Mouse (Mus musculus) embryonic facial prominence, embryonic 10.5 days (tissue): Measurements from ENCODE around the gene Rab3ip. TPM values are rescaled to one million over a fixed set of nuclear protein-coding genes. Genes with fewer than 3 reads are reported as not detected.

Experiments
- DNase-seq: peaks from one replicate; pipeline ENCODE4 v3.0.0-alpha.2; 2017; ENCODE audit warnings: low spot score
- H3K27ac ChIP-seq: fragments of 300-500 bp; sonication (generic); replicated peaks from 2 replicates; pipeline ENCODE4 v1.5.1; 2016; ENCODE audit warnings: mild to moderate bottlenecking
- H3K27me3 ChIP-seq: fragments of 300-500 bp; sonication (generic); replicated peaks from 2 replicates; pipeline ENCODE4 v1.6.1; 2016; ENCODE audit warnings: low read depth, mild to moderate bottlenecking; ENCODE audit not compliant: poor library complexity, severe bottlenecking
- H3K36me3 ChIP-seq: fragments of 300-500 bp; sonication (generic); replicated peaks from 2 replicates; pipeline ENCODE4 v1.6.1; 2016; ENCODE audit warnings: mild to moderate bottlenecking, moderate library complexity
- H3K4me1 ChIP-seq: fragments of 300-500 bp; sonication (generic); 2 replicates; pipeline ENCODE4 v1.6.1; 2016
- H3K4me3 ChIP-seq: fragments of 300-500 bp; sonication (generic); 2 replicates; pipeline ENCODE4 v1.5.1; 2016; ENCODE audit warnings: mild to moderate bottlenecking, moderate library complexity
- H3K9me3 ChIP-seq: fragments of 300-500 bp; sonication (generic); 2 replicates; pipeline ENCODE4 v1.6.1; 2016; ENCODE audit warnings: mild to moderate bottlenecking
- WGBS: fragments of 180-500 bp; shearing (Covaris S2); methylation state at CpG from one replicate; pipeline ENCODE4 v1.1.7; 2016; 5-methylcytosine and 5-hydroxymethylcytosine counted together
- polyA plus RNA-seq: library from polyadenylated mRNA; unstranded; fragments of >200 nt; fragmentation: Nextera tagmentation; extraction: Ambion mirVana; gene quantifications from 2 replicates; pipeline ENCODE4 v1.2.1, GENCODE M21; 2016

The Rab3ip gene
- polyA plus RNA-seq, 1 experiment from 2014 or later: 36.5 TPM

DNA sequence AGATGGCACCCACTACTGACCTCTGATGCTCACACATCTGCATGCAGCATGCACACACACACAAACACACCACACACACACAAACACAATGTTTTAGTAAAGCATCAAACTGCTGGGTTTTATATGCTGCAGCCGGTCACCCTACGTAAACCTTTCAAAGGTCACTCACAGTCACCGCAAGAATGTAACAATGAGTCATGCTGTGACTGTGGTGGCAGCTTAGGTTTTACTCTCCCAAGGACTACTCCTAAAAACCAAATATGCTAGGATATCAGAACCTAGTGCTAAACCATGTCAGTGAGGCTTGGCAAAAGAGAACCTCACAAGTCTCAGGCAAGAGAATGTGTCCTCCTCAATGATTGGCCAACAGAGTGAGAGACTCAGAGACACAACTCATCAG is 21.7 kb downstream of the Rab3ip start:
- DNase-seq: no peak
- Histone ChIP-seq H3K27ac (no peak overlapping the region), H3K4me3 (no peak overlapping the region), H3K27me3 (no peaks in the 10 kb centered on the region), H3K9me3 (no peaks in the 10 kb centered on the region), H3K36me3 (peaks cover 84% of the 10 kb centered on the region), H3K4me1 (peaks cover 4% of the 10 kb centered on the region; the same call in 1 of the 2 replicates)
- 95% methylated on average over 3 of the region's 3 CpGs for WGBS

DNA sequence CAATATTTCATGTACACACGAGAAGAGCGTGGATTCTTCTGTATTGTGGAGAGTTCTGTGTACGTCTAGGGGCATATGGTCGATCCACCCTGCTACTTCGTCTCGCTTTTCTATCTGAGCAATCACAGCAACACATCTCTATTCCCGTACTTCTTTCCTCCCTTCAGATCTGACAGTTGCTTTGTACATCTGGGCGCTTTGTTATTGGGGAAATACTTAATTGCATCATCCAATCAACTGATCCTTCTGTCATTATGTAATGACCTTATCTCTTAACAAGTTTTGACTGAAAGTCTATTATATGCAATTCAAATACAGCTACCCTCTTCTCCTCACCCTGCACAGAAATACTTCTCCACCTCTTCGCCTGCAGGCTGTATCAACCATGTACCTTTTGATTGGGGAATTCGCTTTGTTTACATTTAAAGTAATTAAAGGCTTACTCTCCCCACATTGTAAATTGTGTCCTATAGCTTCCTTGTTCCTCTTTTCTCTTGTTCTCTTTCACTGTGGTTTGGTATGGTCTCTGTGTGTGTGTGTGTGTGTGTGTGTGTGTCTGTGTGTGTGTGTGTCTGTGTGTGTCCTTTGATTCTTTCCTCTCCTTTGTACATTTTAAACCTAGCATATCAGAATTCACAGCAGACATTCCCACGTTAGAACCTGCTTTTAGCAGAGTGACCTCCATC is 24.0 kb downstream of the Rab3ip start:
- 87% methylated on average over 11 of the region's 11 CpGs for WGBS
- Histone ChIP-seq H3K4me1 (peaks cover 4% of the 10 kb centered on the region; the same call in 1 of the 2 replicates), H3K27me3 (no peaks in the 10 kb centered on the region), H3K9me3 (no peaks in the 10 kb centered on the region), H3K27ac (no peak overlapping the region), H3K36me3 (peaks cover 84% of the 10 kb centered on the region), H3K4me3 (no peak overlapping the region)
- DNase-seq: no peak

DNA sequence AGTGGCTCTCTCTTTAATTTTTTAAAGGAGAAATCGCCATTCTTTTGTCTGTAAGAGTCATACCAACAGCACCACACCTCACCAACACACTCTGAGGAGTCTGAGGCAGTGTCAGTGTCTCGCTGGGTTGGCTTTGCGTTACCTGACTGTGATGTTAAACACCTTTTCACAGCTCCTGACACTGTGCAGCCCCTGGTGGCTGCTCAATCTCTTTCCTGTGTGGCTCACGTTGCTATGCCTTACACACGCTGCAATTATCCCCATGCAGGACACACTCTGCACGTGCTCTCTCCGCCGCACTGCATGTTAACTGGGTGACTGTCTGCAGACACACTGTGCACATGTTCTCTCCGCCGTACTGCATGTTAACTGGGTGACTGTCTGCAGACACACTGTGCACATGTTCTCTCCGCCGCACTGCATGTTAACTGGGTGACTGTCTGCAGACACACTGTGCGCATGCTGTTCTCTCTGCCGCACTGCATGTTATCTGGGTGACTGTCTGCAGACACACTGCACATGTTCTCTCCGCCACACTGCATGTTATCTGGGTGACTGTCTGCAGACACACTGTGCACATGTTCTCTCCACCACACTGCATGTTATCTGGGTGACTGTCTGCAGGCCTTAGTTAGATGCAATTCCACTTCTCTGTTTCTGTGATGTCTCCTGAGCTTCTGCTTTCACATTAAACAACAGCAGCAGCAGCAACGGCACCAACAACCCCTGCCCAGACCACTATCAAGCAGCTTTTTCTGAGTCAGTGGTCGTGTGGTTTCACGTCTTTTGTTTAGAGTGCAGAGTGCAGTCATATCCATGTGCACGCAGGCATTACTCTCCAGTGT is 26.7 kb downstream of the Rab3ip start:
- no peak overlapping the region for H3K4me3 ChIP-seq
- H3K4me1 ChIP-seq: peaks cover 4% of the 10 kb centered on the region; the same call in 1 of the 2 replicates
- H3K9me3 ChIP-seq: no peaks in the 10 kb centered on the region
- H3K27ac ChIP-seq: no peak overlapping the region
- H3K36me3 ChIP-seq: peaks cover 69% of the 10 kb centered on the region
- H3K27me3 ChIP-seq: no peaks in the 10 kb centered on the region
- WGBS: 93% methylated on average over 19 of the region's 19 CpGs
- DNase-seq: no peak

DNA sequence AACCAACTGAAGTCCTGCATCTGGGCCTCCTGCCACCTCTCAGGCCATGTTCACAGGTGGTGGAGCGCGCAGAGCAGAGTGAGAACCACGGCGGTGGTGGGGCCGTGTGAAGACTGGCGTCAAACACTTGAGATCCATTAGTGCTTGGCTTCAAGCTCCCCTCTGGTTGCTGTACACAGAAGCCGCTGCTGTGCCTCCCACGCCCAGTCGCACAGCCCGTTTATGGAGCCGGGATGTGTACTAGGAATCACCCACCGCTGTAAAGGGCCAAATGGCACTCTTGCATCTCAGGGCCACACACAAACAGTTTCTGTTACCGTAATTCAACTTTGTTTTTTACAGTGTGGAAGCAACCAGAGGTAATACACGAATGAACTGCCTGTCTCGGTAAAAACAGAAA is 28.4 kb downstream of the Rab3ip start:
- no peak for DNase-seq
- H3K36me3 ChIP-seq: peaks cover 69% of the 10 kb centered on the region

GRCm38 (mm10) chr10:116921416-116921815 is 29.2 kb downstream of the Rab3ip start:
- WGBS: 93% methylated on average over 15 of the region's 15 CpGs
- no peak for DNase-seq
- Histone ChIP-seq H3K36me3 (peaks cover 69% of the 10 kb centered on the region), H3K4me1 (0 out of 2 replicates have a peak, but pooled peaks cover 2% of the 10 kb centered on the region), H3K4me3 (no peak overlapping the region), H3K9me3 (no peaks in the 10 kb centered on the region), H3K27ac (no peak overlapping the region), H3K27me3 (no peaks in the 10 kb centered on the region)

More for the DNA sequence above, 28.4 kb downstream of the Rab3ip start:
- H3K9me3 ChIP-seq: no peaks in the 10 kb centered on the region
- H3K27ac ChIP-seq: no peak overlapping the region
- H3K4me1 ChIP-seq: peaks cover 2% of the 10 kb centered on the region; the same call in 1 of the 2 replicates
- H3K4me3 ChIP-seq: no peak overlapping the region
- no peaks in the 10 kb centered on the region for H3K27me3 ChIP-seq
- 94% methylated on average over 15 of the region's 15 CpGs for WGBS

DNA sequence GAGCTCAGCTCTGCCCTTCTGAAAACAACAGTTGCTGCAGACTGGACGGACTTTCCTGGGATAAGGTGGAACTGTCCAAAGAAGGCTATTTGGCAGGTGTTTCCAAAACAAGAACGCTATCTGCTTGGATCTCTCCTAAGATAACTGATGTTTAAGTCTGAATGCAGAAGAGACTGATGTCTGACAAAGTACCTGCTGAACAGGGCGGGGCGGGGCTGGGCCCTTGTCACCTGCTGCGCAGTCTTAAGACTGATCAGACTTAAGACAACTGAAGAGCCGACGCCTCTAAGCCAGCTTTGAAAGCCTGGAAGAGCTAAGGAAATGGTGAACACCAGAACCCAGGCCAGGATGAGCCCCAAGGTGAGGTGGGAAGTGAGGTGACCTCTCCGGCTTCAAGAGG is 29.9 kb downstream of the Rab3ip start:
- Histone ChIP-seq H3K4me3 (no peak overlapping the region), H3K9me3 (no peaks in the 10 kb centered on the region), H3K36me3 (peaks cover 67% of the 10 kb centered on the region), H3K27ac (no peak overlapping the region), H3K27me3 (no peaks in the 10 kb centered on the region), H3K4me1 (0 out of 2 replicates have a peak, but pooled peaks cover 3% of the 10 kb centered on the region)
- no peak for DNase-seq
- 91% methylated on average over 8 of the region's 8 CpGs for WGBS

DNA sequence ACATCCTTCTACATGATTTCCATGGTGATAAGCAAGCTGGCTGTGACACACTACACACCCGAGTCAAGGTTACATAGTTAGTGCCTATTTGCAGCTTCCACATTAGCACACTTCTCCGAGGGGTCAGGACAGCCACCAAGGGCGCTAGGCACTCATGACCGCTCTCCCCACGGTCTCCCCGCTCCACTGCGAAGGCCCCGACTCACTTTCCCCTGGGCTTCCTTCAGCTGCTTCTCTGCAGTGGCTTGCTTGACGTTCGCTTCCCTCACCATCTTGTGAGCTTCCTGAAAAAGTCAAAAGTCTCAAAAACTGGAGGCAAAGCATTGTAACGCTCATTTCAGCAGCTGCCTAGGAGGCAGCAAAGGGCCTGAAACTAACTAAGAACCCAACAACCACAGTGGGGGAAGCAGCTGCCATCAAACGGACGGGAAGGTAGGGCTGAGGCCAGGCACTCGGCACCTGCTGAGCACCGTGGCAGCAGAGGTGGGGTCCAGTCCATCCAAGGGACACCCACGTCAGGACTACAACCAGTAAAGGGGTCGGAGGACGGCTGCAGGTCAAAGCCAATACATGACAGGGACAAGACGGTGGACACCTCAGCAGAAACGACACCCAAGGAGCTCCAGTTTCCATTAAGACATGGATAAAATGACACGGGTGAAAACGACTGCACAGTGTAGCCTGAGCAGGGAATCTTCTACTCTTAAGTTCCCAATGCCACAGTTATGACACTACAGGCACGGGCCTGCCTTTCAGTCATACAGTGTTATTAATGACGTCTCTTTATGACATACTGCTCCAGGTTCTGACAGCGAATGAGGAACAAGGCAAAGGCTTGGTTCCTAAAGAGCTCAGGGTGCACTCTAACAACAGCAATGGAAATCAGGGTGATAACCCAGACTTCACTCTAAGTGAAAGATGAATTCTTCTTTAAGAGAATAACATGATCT is 30.9 kb downstream of the Rab3ip start:
- DNase-seq: no peak
- H3K4me3 ChIP-seq: no peak overlapping the region
- H3K9me3 ChIP-seq: no peaks in the 10 kb centered on the region
- H3K4me1 ChIP-seq: 0 out of 2 replicates have a peak, but pooled peaks cover 3% of the 10 kb centered on the region
- WGBS: 89% methylated on average over 25 of the region's 25 CpGs
- H3K27ac ChIP-seq: no peak overlapping the region
- no peaks in the 10 kb centered on the region for H3K27me3 ChIP-seq
- H3K36me3 ChIP-seq: peaks cover 65% of the 10 kb centered on the region

GRCm38 (mm10) chr10:116916581-116916980 is 34.0 kb downstream of the Rab3ip start:
- Histone ChIP-seq H3K36me3 (peaks cover 70% of the 10 kb centered on the region), H3K9me3 (no peaks in the 10 kb centered on the region), H3K4me3 (no peak overlapping the region), H3K27ac (no peak overlapping the region), H3K27me3 (no peaks in the 10 kb centered on the region), H3K4me1 (0 out of 2 replicates have a peak, but pooled peaks cover 3% of the 10 kb centered on the region)
- DNase-seq: no peak
- 83% methylated on average over 8 of the region's 8 CpGs for WGBS

GRCm38 (mm10) chr10:116915286-116915685 is 35.3 kb downstream of the Rab3ip start:
- H3K36me3 ChIP-seq: peaks cover 80% of the 10 kb centered on the region
- H3K9me3 ChIP-seq: no peaks in the 10 kb centered on the region
- DNase-seq: no peak
- H3K4me3 ChIP-seq: no peak overlapping the region
- no peaks in the 10 kb centered on the region for H3K27me3 ChIP-seq
- 94% methylated on average over 8 of the region's 8 CpGs for WGBS
- H3K27ac ChIP-seq: no peak overlapping the region
- H3K4me1 ChIP-seq: 0 out of 2 replicates have a peak, but pooled peaks cover 3% of the 10 kb centered on the region

- WGBS: 92% methylated on average over 9 of the region's 9 CpGs
- H3K9me3 ChIP-seq: no peaks in the 10 kb centered on the region
- H3K27ac ChIP-seq: no peak overlapping the region
- H3K27me3 ChIP-seq: no peaks in the 10 kb centered on the region
- H3K4me3 ChIP-seq: no peak overlapping the region
- peaks cover 85% of the 10 kb centered on the region for H3K36me3 ChIP-seq
- 0 out of 2 replicates have a peak, but pooled peaks cover 3% of the 10 kb centered on the region for H3K4me1 ChIP-seq
- DNase-seq: no peak
Observed at GRCm38 (mm10) chr10:116914586-116914985, 36.0 kb downstream of the Rab3ip start.

DNA sequence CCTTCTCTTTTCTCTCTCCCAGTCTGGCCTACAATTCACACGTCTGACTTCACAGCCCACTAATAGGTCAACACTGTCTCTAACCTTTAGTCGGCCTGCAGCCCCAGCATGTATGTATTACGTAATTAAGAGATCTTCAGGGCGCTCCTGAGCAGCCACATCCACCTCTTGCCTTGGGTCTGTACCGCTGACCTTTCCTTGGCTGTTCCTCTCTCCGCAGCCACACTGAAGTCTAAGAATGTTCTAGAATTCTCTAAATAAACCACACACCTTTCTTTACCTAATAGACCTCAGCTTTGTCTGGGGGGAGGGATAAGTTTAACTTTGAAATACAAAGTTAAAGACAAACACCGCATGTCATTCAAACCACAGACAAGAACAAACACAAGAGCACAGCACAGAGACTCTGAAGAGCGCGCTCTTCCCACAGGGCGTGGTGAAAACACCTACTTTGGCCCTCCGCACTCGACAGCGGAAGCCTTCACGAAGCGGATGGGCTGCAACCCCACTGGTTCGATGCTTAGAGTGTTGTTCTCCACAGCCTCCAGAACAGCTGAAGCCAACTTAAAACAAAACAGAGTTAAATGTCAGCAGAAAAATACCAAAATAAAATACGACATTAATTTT is 36.8 kb downstream of the Rab3ip start:
- 92% methylated on average over 17 of the region's 17 CpGs for WGBS
- H3K36me3 ChIP-seq: peaks cover 88% of the 10 kb centered on the region

More for the DNA sequence above, 36.8 kb downstream of the Rab3ip start:
- Histone ChIP-seq H3K27ac (no peak overlapping the region), H3K4me1 (0 out of 2 replicates have a peak, but pooled peaks cover 3% of the 10 kb centered on the region), H3K4me3 (no peak overlapping the region), H3K27me3 (no peaks in the 10 kb centered on the region), H3K9me3 (no peaks in the 10 kb centered on the region)
- DNase-seq: no peak
